Mouse (Mus musculus) liver, adult 2 months (tissue): ENCODE data around the gene Cyth4. TPM values are rescaled to one million over a fixed set of nuclear protein-coding genes. Genes with fewer than 3 reads are reported as not detected.

Experiments used
- DNase-seq: peaks from one replicate; pipeline ENCODE4 v3.0.0-alpha.2; 2011; ENCODE audit warnings: low read depth, low spot score; ENCODE audit errors: extremely low read depth
- H3K27ac ChIP-seq: fragments of 200-500 bp; replicated peaks from 2 replicates; pipeline ENCODE4 v1.5.1; 2012; ENCODE audit warnings: low read depth, mild to moderate bottlenecking, control low read depth, inconsistent platforms, low read length; ENCODE audit not compliant: insufficient read depth
- H3K27me3 ChIP-seq: fragments of 200-500 bp; 2 replicates; pipeline ENCODE4 v1.6.1; 2012; ENCODE audit warnings: mild to moderate bottlenecking, moderate library complexity, low read length, inconsistent platforms; ENCODE audit not compliant: control insufficient read depth, insufficient read depth
- H3K36me3 ChIP-seq: fragments of 200-500 bp; 2 replicates; pipeline ENCODE4 v1.6.1; 2012; ENCODE audit warnings: low read length, inconsistent platforms; ENCODE audit not compliant: control insufficient read depth, insufficient read depth
- H3K4me1 ChIP-seq: fragments of 200-500 bp; 2 replicates; pipeline ENCODE4 v1.6.1; 2011; ENCODE audit warnings: low read length; ENCODE audit not compliant: control insufficient read depth, insufficient read depth
- H3K4me3 ChIP-seq: fragments of 200-500 bp; 2 replicates; pipeline ENCODE4 v1.5.1; 2011; ENCODE audit warnings: low read depth, mild to moderate bottlenecking, control low read depth, low read length, moderate library complexity; ENCODE audit not compliant: insufficient read depth
- H3K79me2 ChIP-seq: fragments of 200-500 bp; 2 replicates; pipeline ENCODE4 v1.6.1; 2012; ENCODE audit warnings: inconsistent platforms, mild to moderate bottlenecking, low read length, moderate library complexity; ENCODE audit not compliant: control insufficient read depth, insufficient read depth
- H3K9ac ChIP-seq: fragments of 200-500 bp; 2 replicates; pipeline ENCODE4 v1.6.1; 2012; ENCODE audit warnings: low read depth, mild to moderate bottlenecking, control low read depth, inconsistent platforms, low read length
- CTCF ChIP-seq: fragments of 200-500 bp; IDR thresholded peaks from 2 replicates; pipeline ENCODE4 v1.5.1; 2011; ENCODE audit warnings: low read depth, low read length, control low read depth
- POLR2A ChIP-seq: fragments of 200-500 bp; IDR thresholded peaks from 2 replicates; pipeline ENCODE4 v1.6.1; 2011; ENCODE audit warnings: low read length, control low read depth; ENCODE audit not compliant: insufficient read depth; ENCODE audit errors: extremely low read depth
- WGBS: fragments of 180-500 bp; shearing (Covaris S2); methylation state at CpG from one replicate; pipeline ENCODE4 v1.1.7; 2018; 5-methylcytosine and 5-hydroxymethylcytosine counted together
- polyA plus RNA-seq: library from polyadenylated mRNA; depleted of rRNA; stranded (reverse); fragments of >200 nt; gene quantifications from 2 replicates; pipeline ENCODE4 v1.2.3, GENCODE M21; 2012; rRNA removed
- total RNA-seq: library from RNA; depleted of rRNA; stranded (reverse); fragments of >200 nt; gene quantifications from 2 replicates; pipeline ENCODE4 v1.2.3, GENCODE M21; 2014; rRNA removed

Gene Cyth4
- total and polyA plus RNA-seq, 2 experiments = 4.7 to 5.7 TPM

DNA sequence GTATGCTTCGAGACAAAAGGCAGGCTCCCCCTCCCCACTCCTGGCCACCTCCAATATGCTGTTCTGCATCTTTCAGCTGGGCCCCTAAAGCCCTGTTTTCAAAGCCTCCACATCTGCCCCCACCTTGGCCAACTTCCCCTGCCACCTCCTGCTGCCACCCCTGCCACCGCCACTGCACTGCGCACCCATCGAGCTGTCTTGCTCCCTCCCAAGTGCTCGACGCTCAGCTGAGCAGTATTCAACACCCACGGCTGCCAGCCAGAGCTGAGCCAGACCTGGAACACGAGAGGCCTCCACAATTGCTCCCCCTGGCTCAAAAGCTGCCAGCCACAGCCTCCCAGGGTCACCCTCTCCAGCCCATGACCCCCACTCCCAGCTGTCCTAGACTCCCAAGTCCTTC lies 47.8 kb downstream of the Cyth4 start:
- Histone ChIP-seq H3K9ac (no peak overlapping the region), H3K79me2 (no peaks in the 10 kb centered on the region), H3K4me3 (no peak overlapping the region), H3K27ac (no peak overlapping the region), H3K27me3 (no peaks in the 10 kb centered on the region), H3K36me3 (no peaks in the 10 kb centered on the region), H3K4me1 (no peaks in the 10 kb centered on the region)
- 57% methylated on average over 8 of the region's 8 CpGs for WGBS
- no peak for TF ChIP-seq CTCF
- no peak for DNase-seq

- Histone ChIP-seq H3K4me3 (no peak overlapping the region), H3K27ac (no peak overlapping the region), H3K9ac (no peak overlapping the region), H3K79me2 (no peaks in the 10 kb centered on the region), H3K4me1 (no peaks in the 10 kb centered on the region), H3K36me3 (no peaks in the 10 kb centered on the region), H3K27me3 (no peaks in the 10 kb centered on the region)
- no peak for DNase-seq
- TF ChIP-seq POLR2A (no peak), CTCF (no peak)
- WGBS = 69% methylated on average over 4 of the region's 4 CpGs
Observed at GRCm38 (mm10) chr15:78647746-78648145, 50.9 kb downstream of the Cyth4 start.

DNA sequence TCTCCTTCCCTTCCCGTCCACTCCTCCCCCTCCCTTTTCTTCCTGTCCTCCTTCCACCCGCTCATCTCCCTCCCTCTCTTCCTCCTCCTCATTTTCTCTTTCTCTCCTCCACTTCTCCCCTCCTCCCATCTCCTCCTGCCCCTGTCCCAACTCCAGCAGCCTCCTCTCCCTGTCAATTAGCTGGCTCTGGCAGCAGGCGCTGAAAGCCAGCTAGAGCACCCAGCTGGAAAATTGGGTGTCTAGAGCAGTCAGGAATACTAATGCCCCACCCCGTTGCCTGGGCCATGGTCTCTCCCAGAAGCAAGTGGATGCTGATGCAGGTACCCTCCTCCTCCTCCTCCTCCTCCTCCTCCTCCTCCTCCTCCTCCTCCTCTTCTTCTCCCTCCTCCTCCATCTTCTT lies 54.3 kb downstream of the Cyth4 start:
- H3K27me3 ChIP-seq = no peaks in the 10 kb centered on the region
- no peaks in the 10 kb centered on the region for H3K4me1 ChIP-seq
- H3K9ac ChIP-seq = no peak overlapping the region
- H3K4me3 ChIP-seq = no peak overlapping the region
- WGBS = 56% methylated on average over 4 of the region's 4 CpGs
- TF ChIP-seq POLR2A (no peak), CTCF (no peak)
- no peak for DNase-seq
- no peaks in the 10 kb centered on the region for H3K36me3 ChIP-seq
- no peak overlapping the region for H3K27ac ChIP-seq
- no peaks in the 10 kb centered on the region for H3K79me2 ChIP-seq

GRCm38 (mm10) chr15:78664268-78664667 lies 67.4 kb downstream of the Cyth4 start:
- Histone ChIP-seq H3K79me2 (no peaks in the 10 kb centered on the region), H3K36me3 (no peaks in the 10 kb centered on the region), H3K4me1 (no peaks in the 10 kb centered on the region), H3K4me3 (no peak overlapping the region), H3K9ac (no peak overlapping the region), H3K27ac (no peak overlapping the region), H3K27me3 (no peaks in the 10 kb centered on the region)
- DNase-seq = no peak
- TF ChIP-seq POLR2A (no peak), CTCF (no peak)
- WGBS = 70% methylated on average over 5 of the region's 5 CpGs

- Histone ChIP-seq H3K79me2 (no peaks in the 10 kb centered on the region), H3K9ac (no peak overlapping the region), H3K4me3 (no peak overlapping the region), H3K27ac (no peak overlapping the region), H3K27me3 (peaks cover 8% of the 10 kb centered on the region), H3K4me1 (no peaks in the 10 kb centered on the region), H3K36me3 (no peaks in the 10 kb centered on the region)
- no peak for TF ChIP-seq POLR2A
- 53% methylated on average over 10 of the region's 10 CpGs for WGBS
- no peak for DNase-seq
Observed at GRCm38 (mm10) chr15:78669221-78669871, 72.5 kb downstream of the Cyth4 start.

GRCm38 (mm10) chr15:78670341-78670740 lies 73.5 kb downstream of the Cyth4 start:
- no peaks in the 10 kb centered on the region for H3K4me1 ChIP-seq
- WGBS = 40% methylated on average over 5 of the region's 5 CpGs
- H3K27ac ChIP-seq = no peak overlapping the region
- no peak overlapping the region for H3K9ac ChIP-seq
- no peak for DNase-seq
- peaks cover 8% of the 10 kb centered on the region for H3K27me3 ChIP-seq
- no peaks in the 10 kb centered on the region for H3K36me3 ChIP-seq
- H3K79me2 ChIP-seq = no peaks in the 10 kb centered on the region
- H3K4me3 ChIP-seq = no peak overlapping the region
- TF ChIP-seq POLR2A (no peak), CTCF (no peak)

Other genes starting within 250 kb of the Cyth4 start
- not detected in 2 replicates for gene Tex33, start 201.1 kb upstream of the Cyth4 start, total RNA-seq
- not detected in 2 replicates for gene Tex33, start 201.1 kb upstream of the Cyth4 start, polyA plus RNA-seq
- gene Tst, start 191.1 kb upstream of the Cyth4 start, total RNA-seq = 303 and 343 TPM in 2 replicates
- gene Tst, start 191.1 kb upstream of the Cyth4 start, polyA plus RNA-seq = 621 and 686 TPM in 2 replicates
- 86.0 and 106 TPM in 2 replicates for gene Mpst, start 190.6 kb upstream of the Cyth4 start, total RNA-seq
- 377 and 408 TPM in 2 replicates for gene Mpst, start 190.6 kb upstream of the Cyth4 start, polyA plus RNA-seq
- 1.2 and 2.6 TPM in 2 replicates for gene Kctd17, start 168.5 kb upstream of the Cyth4 start, total RNA-seq
- gene Kctd17, start 168.5 kb upstream of the Cyth4 start, polyA plus RNA-seq = 8.6 and 10.4 TPM in 2 replicates
- gene Tmprss6, start 128.4 kb upstream of the Cyth4 start, total RNA-seq = 188 and 242 TPM in 2 replicates
- gene Tmprss6, start 128.4 kb upstream of the Cyth4 start, polyA plus RNA-seq = 514 and 542 TPM in 2 replicates
- 0.83 and 1.1 TPM in 2 replicates for gene Il2rb, start 101.8 kb upstream of the Cyth4 start, total RNA-seq
- 2.4 and 4.0 TPM in 2 replicates for gene Il2rb, start 101.8 kb upstream of the Cyth4 start, polyA plus RNA-seq
- gene C1qtnf6, start 65.6 kb upstream of the Cyth4 start, total RNA-seq = 0.28 and 0.54 TPM in 2 replicates
- gene C1qtnf6, start 65.6 kb upstream of the Cyth4 start, polyA plus RNA-seq = 2.2 and 2.5 TPM in 2 replicates
- gene Sstr3, start 52.4 kb upstream of the Cyth4 start, total RNA-seq = under 0.01 TPM in 1 of 2 replicates, not detected in the other
- gene Sstr3, start 52.4 kb upstream of the Cyth4 start, polyA plus RNA-seq = not detected in 2 replicates
- 2.8 and 4.5 TPM in 2 replicates for gene Rac2, start 24.3 kb upstream of the Cyth4 start, total RNA-seq
- gene Rac2, start 24.3 kb upstream of the Cyth4 start, polyA plus RNA-seq = 30.8 and 35.9 TPM in 2 replicates
- gene Elfn2, start 121.7 kb downstream of the Cyth4 start, total RNA-seq = not detected in 2 replicates
- not detected in 2 replicates for gene Elfn2, start 121.7 kb downstream of the Cyth4 start, polyA plus RNA-seq
- gene Mfng, start 176.4 kb downstream of the Cyth4 start, total RNA-seq = 0.74 and 1.1 TPM in 2 replicates
- 1.2 and 2.3 TPM in 2 replicates for gene Mfng, start 176.4 kb downstream of the Cyth4 start, polyA plus RNA-seq
- 2.7 and 4.3 TPM in 2 replicates for gene Card10, start 206.0 kb downstream of the Cyth4 start, total RNA-seq
- gene Card10, start 206.0 kb downstream of the Cyth4 start, polyA plus RNA-seq = 15.0 and 18.7 TPM in 2 replicates
- 6.5 and 8.5 TPM in 2 replicates for gene Cdc42ep1, start 245.6 kb downstream of the Cyth4 start, total RNA-seq
- gene Cdc42ep1, start 245.6 kb downstream of the Cyth4 start, polyA plus RNA-seq = 39.7 and 42.7 TPM in 2 replicates